Mouse (Mus musculus) macrophage (primary cell): Measurements from ENCODE around the gene Zp2. TPM values are rescaled to one million over a fixed set of nuclear protein-coding genes. Genes with fewer than 3 reads are reported as not detected.

Source experiments
- H3K27ac ChIP-seq: fragments of 350-480 bp; formaldehyde crosslinking; 2 replicates; pipeline ENCODE4 v1.9.0; 2021
- H3K36me3 ChIP-seq: fragments of 350-480 bp; formaldehyde crosslinking; 2 replicates; pipeline ENCODE4 v1.9.0; 2021; ENCODE audit errors: inconsistent target
- H3K4me3 ChIP-seq: fragments of 350-480 bp; formaldehyde crosslinking; 2 replicates; pipeline ENCODE4 v1.9.0; 2021; ENCODE audit errors: inconsistent target
- H3K79me2 ChIP-seq: fragments of 350-480 bp; formaldehyde crosslinking; 2 replicates; pipeline ENCODE4 v1.9.0; 2021; ENCODE audit errors: inconsistent target
- WGBS: methylation state at CpG from one replicate; pipeline ENCODE4 v1.1.7; 2026; ENCODE audit warnings: inconsistent platforms; ENCODE audit not compliant: missing documents; 5-methylcytosine and 5-hydroxymethylcytosine counted together
- polyA plus RNA-seq: library from polyadenylated mRNA; stranded (reverse); fragments of 250-400 nt; gene quantifications from 3 replicates; pipeline ENCODE4 v1.2.4, GENCODE M21; 2018; ENCODE audit warnings: inconsistent platforms
- total RNA-seq, 78 experiments: library from RNA; depleted of rRNA; stranded (reverse); fragments of 250-400 nt; gene quantifications; 1 replicate in 9 of 78; 2 replicates in 24 of 78; 3 replicates in 43 of 78; 4 replicates in 2 of 78; pipeline ENCODE4 v1.2.4; 2018; ENCODE audit warnings: inconsistent platforms in 56 of 78

Gene Zp2
- total RNA-seq (2018; cell fraction: chromatin; rRNA removed), result not detected
- total RNA-seq (2018; cell fraction: cytosol; rRNA removed), result not detected
- not detected for total RNA-seq (2018; cell fraction: nucleus; rRNA removed)
- polyA plus RNA-seq, result not detected in 3 replicates

GRCm38 (mm10) chr7:120145191-120145590 lies at the start of gene Zp2:
Zp2 (minus strand) TSS chr7:120145291.
- H3K4me3 ChIP-seq, result no peak within 1 kb of the TSS
- H3K36me3 ChIP-seq, result no peaks in the 10 kb centered on the region
- 62% methylated on average over 9 of the region's 9 CpGs for WGBS
- no peaks in the 10 kb centered on the region for H3K79me2 ChIP-seq
- H3K27ac ChIP-seq, result no peak within 1 kb of the TSS

- WGBS, result 95% methylated on average over 4 of the region's 6 CpGs
- H3K79me2 ChIP-seq, result no peaks in the 10 kb centered on the region
- no peaks in the 10 kb centered on the region for H3K36me3 ChIP-seq
Observed at GRCm38 (mm10) chr7:120192816-120193215, 47.7 kb upstream of the Zp2 start.

GRCm38 (mm10) chr7:120192207-120192606 lies 47.1 kb upstream of the Zp2 start:
- no peaks in the 10 kb centered on the region for H3K79me2 ChIP-seq
- H3K4me3 ChIP-seq, result no peak overlapping the region
- H3K36me3 ChIP-seq, result no peaks in the 10 kb centered on the region
- no peak overlapping the region for H3K27ac ChIP-seq
- WGBS, result 57% methylated on average over 3 of the region's 3 CpGs

More at GRCm38 (mm10) chr7:120192816-120193215, 47.7 kb upstream of the Zp2 start:
- Histone ChIP-seq H3K27ac (no peak overlapping the region), H3K4me3 (no peak overlapping the region)

GRCm38 (mm10) chr7:120190150-120190665 lies 45.1 kb upstream of the Zp2 start:
- Histone ChIP-seq H3K36me3 (no peaks in the 10 kb centered on the region), H3K79me2 (no peaks in the 10 kb centered on the region), H3K4me3 (no peak overlapping the region), H3K27ac (no peak overlapping the region)
- WGBS, result 87% methylated on average over 8 of the region's 8 CpGs

- no peak overlapping the region for H3K4me3 ChIP-seq
- 79% methylated on average over 8 of the region's 8 CpGs for whole genome bisulfite sequencing
- no peaks in the 10 kb centered on the region for H3K79me2 ChIP-seq
- H3K36me3 ChIP-seq, result no peaks in the 10 kb centered on the region
- no peak overlapping the region for H3K27ac ChIP-seq
Observed at GRCm38 (mm10) chr7:120189369-120190149, 44.5 kb upstream of the Zp2 start.

- no peaks in the 10 kb centered on the region for H3K79me2 ChIP-seq
- 95% methylated on average over 5 of the region's 5 CpGs for WGBS
- H3K36me3 ChIP-seq, result no peaks in the 10 kb centered on the region
- no peak overlapping the region for H3K4me3 ChIP-seq
- no peak overlapping the region for H3K27ac ChIP-seq
Observed at GRCm38 (mm10) chr7:120188946-120189345, 43.9 kb upstream of the Zp2 start.

- Histone ChIP-seq H3K79me2 (no peaks in the 10 kb centered on the region), H3K27ac (no peak overlapping the region), H3K36me3 (no peaks in the 10 kb centered on the region), H3K4me3 (no peak overlapping the region)
Observed at GRCm38 (mm10) chr7:120182891-120183290, 37.8 kb upstream of the Zp2 start.

GRCm38 (mm10) chr7:120181401-120182230 lies 36.5 kb upstream of the Zp2 start:
- 91% methylated on average over 4 of the region's 4 CpGs for WGBS
- Histone ChIP-seq H3K36me3 (no peaks in the 10 kb centered on the region), H3K27ac (no peak overlapping the region), H3K4me3 (no peak overlapping the region), H3K79me2 (no peaks in the 10 kb centered on the region)

GRCm38 (mm10) chr7:120180547-120180946 lies 35.5 kb upstream of the Zp2 start:
- Histone ChIP-seq H3K36me3 (no peaks in the 10 kb centered on the region), H3K27ac (no peak overlapping the region), H3K4me3 (no peak overlapping the region), H3K79me2 (no peaks in the 10 kb centered on the region)
- 87% methylated on average over 5 of the region's 5 CpGs for WGBS

GRCm38 (mm10) chr7:120178935-120179334 lies 33.8 kb upstream of the Zp2 start:
- Histone ChIP-seq H3K79me2 (no peaks in the 10 kb centered on the region), H3K36me3 (no peaks in the 10 kb centered on the region), H3K4me3 (no peak overlapping the region), H3K27ac (no peak overlapping the region)
- WGBS, result 10% methylated on average over 2 of the region's 2 CpGs

GRCm38 (mm10) chr7:120177611-120178010 lies 32.5 kb upstream of the Zp2 start:
- 84% methylated on average over 3 of the region's 3 CpGs for WGBS
- Histone ChIP-seq H3K4me3 (no peak overlapping the region), H3K36me3 (no peaks in the 10 kb centered on the region), H3K79me2 (no peaks in the 10 kb centered on the region), H3K27ac (no peak overlapping the region)

GRCm38 (mm10) chr7:120174723-120175504 lies 29.8 kb upstream of the Zp2 start:
- H3K4me3 ChIP-seq, result no peak overlapping the region

GRCm38 (mm10) chr7:120173603-120174244 lies 28.6 kb upstream of the Zp2 start, which contains the start of gene Anks4b:
Anks4b (plus strand) TSS chr7:120173858.
- Histone ChIP-seq H3K27ac (no peak within 1 kb of the TSS), H3K4me3 (no peak within 1 kb of the TSS), H3K36me3 (no peaks in the 10 kb centered on the region), H3K79me2 (no peaks in the 10 kb centered on the region)
- 87% methylated on average over 10 of the region's 10 CpGs for WGBS

More at GRCm38 (mm10) chr7:120174723-120175504, 29.8 kb upstream of the Zp2 start:
- no peaks in the 10 kb centered on the region for H3K36me3 ChIP-seq
- 80% methylated on average over 11 of the region's 11 CpGs for WGBS
- H3K79me2 ChIP-seq, result no peaks in the 10 kb centered on the region
- no peak overlapping the region for H3K27ac ChIP-seq
